Mouse (Mus musculus) adrenal gland, postnatal 0 days (tissue): ENCODE results near the gene Inhbb. TPM values are rescaled to one million over a fixed set of nuclear protein-coding genes. Genes with fewer than 3 reads are reported as not detected.

ENCODE experiments used
- polyA plus RNA-seq: library from polyadenylated mRNA; unstranded; fragments of >200 nt; fragmentation: Nextera tagmentation; extraction: Ambion mirVana; gene quantifications from 2 replicates; pipeline ENCODE4 v1.2.1, GENCODE M21; 2015

Inhbb gene
- polyA plus RNA-seq = 1.8 and 2.3 TPM in 2 replicates

DNA sequence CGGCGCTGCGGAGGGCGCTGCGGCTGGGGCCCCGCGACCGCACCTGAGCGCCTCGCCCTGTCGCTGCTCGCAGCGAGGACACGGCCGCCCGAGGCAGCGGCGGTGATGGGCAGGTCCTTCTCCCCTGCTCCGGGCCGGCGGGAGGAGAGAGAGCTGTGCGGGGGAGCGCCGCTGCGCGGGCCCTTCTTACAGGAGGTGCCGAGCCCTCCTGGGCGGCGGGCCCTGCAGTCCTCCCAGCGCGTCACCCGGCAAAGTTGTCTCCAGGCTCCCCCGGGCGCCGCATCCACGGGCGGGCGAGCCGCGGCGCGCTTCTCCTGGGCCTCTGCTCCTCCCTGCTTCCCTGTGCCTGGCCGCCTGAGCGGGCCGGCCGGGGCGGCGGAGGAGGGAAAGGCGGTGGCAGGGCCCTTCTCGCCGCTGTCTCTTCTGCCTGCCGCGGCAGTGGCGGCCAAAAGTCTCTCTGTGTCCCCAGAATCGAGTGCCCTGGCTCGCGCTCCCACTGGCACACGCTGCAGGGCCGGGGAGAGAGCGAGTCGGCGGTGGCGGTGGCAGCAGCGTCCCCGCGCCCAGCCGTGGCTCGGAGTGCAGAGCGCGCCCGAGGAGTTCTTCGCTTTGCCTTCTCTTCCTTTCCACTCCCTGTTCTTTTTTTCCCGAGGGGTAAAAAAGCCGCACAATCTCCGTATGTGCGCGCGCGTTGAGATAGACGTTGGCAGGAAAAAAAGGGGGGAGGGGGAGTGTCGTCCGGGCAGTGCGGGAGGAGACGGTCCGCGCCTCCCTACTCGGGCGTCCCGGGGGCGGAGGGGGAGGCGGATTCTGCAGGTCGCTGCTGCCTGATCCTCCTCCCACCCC, at the start of gene Inhbb:
TSS of gene Inhbb (minus strand) at position 673 of the 846 bp plus-strand sequence.

Other genes starting within 250 kb of the Inhbb start
- gene Ralb, start 82.5 kb upstream of the Inhbb start, polyA plus RNA-seq = 95.7 and 119 TPM in 2 replicates
- gene Tmem185b, start 103.9 kb upstream of the Inhbb start, polyA plus RNA-seq = 15.1 and 21.7 TPM in 2 replicates
- 5.8 and 12.4 TPM in 2 replicates for gene Epb41l5, start 226.8 kb upstream of the Inhbb start, polyA plus RNA-seq